Mouse (Mus musculus): ENCODE results near the gene Arap2. TPM values are rescaled to one million over a fixed set of nuclear protein-coding genes. Genes with fewer than 3 reads are reported as not detected.
A peak's percentile ranks its signal among the peaks of the same experiment; 100 is the strongest.

The Arap2 gene
- 11.3 and 12.0 TPM in 2 replicates for polyA plus RNA-seq (2012; rRNA removed)

DNA sequence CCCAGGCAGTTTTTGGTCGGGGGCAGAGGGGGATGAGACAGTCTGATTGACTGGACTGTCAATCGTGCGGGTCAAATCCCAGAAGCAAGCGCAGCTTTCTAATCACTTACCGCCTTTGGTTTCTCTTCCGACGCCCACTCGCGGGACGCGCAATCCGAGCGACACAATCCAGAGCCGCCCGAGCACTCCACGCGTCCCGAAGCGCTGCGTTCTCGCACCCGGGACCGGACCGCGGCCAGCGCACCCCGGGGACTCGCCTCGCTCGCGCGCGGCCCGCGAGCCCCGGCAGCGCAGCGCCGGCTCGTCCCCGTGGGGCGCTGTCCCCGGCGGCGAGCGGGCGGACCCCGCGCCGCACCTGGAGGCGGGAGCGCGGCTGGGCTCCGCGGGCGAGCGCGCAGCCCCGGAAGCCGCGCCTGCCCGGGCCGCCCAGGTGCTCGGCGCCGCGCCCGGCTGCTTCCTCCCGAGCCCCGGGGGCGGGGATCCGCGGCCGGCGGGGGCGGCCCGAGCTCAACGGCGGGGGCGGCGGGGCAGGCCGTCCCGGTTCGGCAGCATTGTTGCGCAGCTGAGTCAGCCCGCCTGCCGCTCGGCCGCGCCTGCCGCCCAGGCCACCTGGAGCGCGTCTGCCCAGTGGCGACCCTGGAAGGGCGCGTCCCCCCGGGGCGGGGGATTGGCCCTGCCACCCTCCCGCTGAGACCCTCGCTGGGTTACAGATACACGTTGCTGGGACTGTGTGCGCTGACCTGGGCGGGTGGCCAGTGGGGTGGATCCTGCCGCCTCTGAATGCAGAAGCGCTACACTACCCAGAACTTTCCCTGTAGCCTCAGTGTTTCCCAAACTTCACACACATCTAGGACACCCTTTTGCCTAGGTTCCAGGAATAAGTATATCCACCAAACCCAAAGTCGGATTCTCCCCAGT lies at the start of gene Arap2:
Gene Arap2, minus strand, starts transcription at position 376 of the 918 bp plus-strand sequence.
- WGBS: 3% methylated on average over 106 of the region's 106 CpGs
- TF ChIP-seq CTCF (IDR thresholded peaks at IDR 0.05; ENCODE audit: borderline replicate concordance, control insufficient read depth, extremely low read depth, insufficient read depth, low read length, poor library complexity) (no peak), POLR2A (IDR thresholded peaks at IDR 0.05; ENCODE audit: control insufficient read depth, extremely low read depth, insufficient read depth, low read length, poor library complexity) (peak; percentile 47)
- no peaks in the 10 kb centered on the region for H3K36me3 ChIP-seq (ENCODE audit: control insufficient read depth, insufficient read depth, low read length)
- peak; percentile 82 for DNase-seq
- H3K4me3 ChIP-seq (ENCODE audit: control insufficient read depth, insufficient read depth, low read length): peak within 1 kb of the TSS; percentile 79
- H3K27ac ChIP-seq (ENCODE audit: control insufficient read depth, insufficient read depth, low read length): peak within 1 kb of the TSS; percentile 48
- H3K4me1 ChIP-seq (replicated peaks; ENCODE audit: control insufficient read depth, insufficient read depth, low read length): peaks cover 18% of the 10 kb centered on the region
- no peaks in the 10 kb centered on the region for H3K27me3 ChIP-seq (ENCODE audit: control insufficient read depth, insufficient read depth, low read length)

- Histone ChIP-seq H3K27me3 (ENCODE audit: control insufficient read depth, insufficient read depth, low read length) (no peaks in the 10 kb centered on the region), H3K4me3 (ENCODE audit: control insufficient read depth, insufficient read depth, low read length) (no peak overlapping the region), H3K36me3 (ENCODE audit: control insufficient read depth, insufficient read depth, low read length) (no peaks in the 10 kb centered on the region), H3K27ac (ENCODE audit: control insufficient read depth, insufficient read depth, low read length) (no peak overlapping the region), H3K4me1 (replicated peaks; ENCODE audit: control insufficient read depth, insufficient read depth, low read length) (no peaks in the 10 kb centered on the region)
- WGBS: 3% methylated on average over 1 of the region's 1 CpGs
- no peak for TF ChIP-seq POLR2A (IDR thresholded peaks at IDR 0.05; ENCODE audit: control insufficient read depth, extremely low read depth, insufficient read depth, low read length, poor library complexity)
- no peak for TF ChIP-seq CTCF (IDR thresholded peaks at IDR 0.05; ENCODE audit: borderline replicate concordance, control insufficient read depth, extremely low read depth, insufficient read depth, low read length, poor library complexity)
- DNase-seq: peak; percentile 16
Measured at GRCm38 (mm10) chr5:62815741-62816140, 49.8 kb upstream of the Arap2 start.

DNA sequence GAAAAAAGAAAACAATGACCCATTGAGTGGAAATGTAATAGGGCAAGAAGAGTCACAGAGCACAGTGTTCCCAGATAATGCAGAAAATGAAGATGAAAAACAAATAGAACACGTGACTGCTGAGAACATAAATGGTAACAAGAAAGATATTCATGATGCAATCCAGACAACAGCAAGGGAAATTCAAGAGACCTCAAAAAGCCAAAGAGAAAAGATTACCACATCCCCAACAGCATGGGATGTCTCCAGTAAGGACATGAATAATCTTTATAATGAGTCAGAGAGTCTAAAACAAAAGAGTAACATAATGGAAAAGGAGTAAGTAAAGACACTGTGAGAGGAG lies 48.1 kb upstream of the Arap2 start:
- no peak overlapping the region for H3K4me3 ChIP-seq (ENCODE audit: control insufficient read depth, insufficient read depth, low read length)
- TF ChIP-seq CTCF (IDR thresholded peaks at IDR 0.05; ENCODE audit: borderline replicate concordance, control insufficient read depth, extremely low read depth, insufficient read depth, low read length, poor library complexity) (no peak), POLR2A (IDR thresholded peaks at IDR 0.05; ENCODE audit: control insufficient read depth, extremely low read depth, insufficient read depth, low read length, poor library complexity) (no peak)
- no peak for DNase-seq
- no peaks in the 10 kb centered on the region for H3K36me3 ChIP-seq (ENCODE audit: control insufficient read depth, insufficient read depth, low read length)
- no peak overlapping the region for H3K27ac ChIP-seq (ENCODE audit: control insufficient read depth, insufficient read depth, low read length)
- WGBS: 98% methylated on average over 1 of the region's 1 CpGs
- H3K4me1 ChIP-seq (replicated peaks; ENCODE audit: control insufficient read depth, insufficient read depth, low read length): no peaks in the 10 kb centered on the region
- H3K27me3 ChIP-seq (ENCODE audit: control insufficient read depth, insufficient read depth, low read length): no peaks in the 10 kb centered on the region

DNA sequence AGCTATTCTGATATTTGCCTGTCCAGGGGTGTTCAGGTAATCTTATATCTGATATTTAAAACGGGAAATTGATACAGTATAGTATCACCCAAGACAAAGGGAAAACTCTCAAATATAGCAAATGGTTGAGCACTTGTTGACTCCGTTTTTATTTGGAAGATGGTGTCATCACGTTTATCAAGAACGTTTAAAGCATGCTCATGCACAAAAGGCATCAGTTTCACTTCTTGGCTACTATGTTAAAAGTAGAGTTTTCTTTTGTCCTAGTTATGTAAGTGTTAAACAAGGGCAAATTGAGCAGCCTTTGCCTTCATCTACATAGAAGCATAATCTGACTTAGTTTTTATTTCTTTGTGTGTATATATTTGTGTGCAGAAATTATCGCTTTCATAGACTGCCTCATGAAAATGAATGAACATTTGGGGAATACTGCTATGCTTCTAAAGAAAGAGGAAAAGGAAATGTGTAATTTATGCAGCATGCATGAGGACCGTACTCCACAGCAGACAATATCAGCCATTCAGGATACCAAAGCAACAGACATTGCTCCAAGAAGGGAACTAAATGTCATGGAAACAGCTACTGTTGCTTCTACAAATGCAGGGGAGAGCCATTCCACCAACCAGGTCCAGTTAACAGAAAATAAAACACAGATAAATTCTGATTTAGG lies 47.6 kb upstream of the Arap2 start, which contains the start of gene Dthd1:
Gene Dthd1, plus strand, starts transcription at position 422 of the 670 bp plus-strand sequence.
- 96% methylated on average over 6 of the region's 6 CpGs for WGBS
- Histone ChIP-seq H3K4me3 (ENCODE audit: control insufficient read depth, insufficient read depth, low read length) (no peak within 1 kb of the TSS), H3K27ac (ENCODE audit: control insufficient read depth, insufficient read depth, low read length) (no peak within 1 kb of the TSS), H3K36me3 (ENCODE audit: control insufficient read depth, insufficient read depth, low read length) (no peaks in the 10 kb centered on the region), H3K4me1 (replicated peaks; ENCODE audit: control insufficient read depth, insufficient read depth, low read length) (no peaks in the 10 kb centered on the region), H3K27me3 (ENCODE audit: control insufficient read depth, insufficient read depth, low read length) (no peaks in the 10 kb centered on the region)
- TF ChIP-seq CTCF (IDR thresholded peaks at IDR 0.05; ENCODE audit: borderline replicate concordance, control insufficient read depth, extremely low read depth, insufficient read depth, low read length, poor library complexity): no peak
- TF ChIP-seq POLR2A (IDR thresholded peaks at IDR 0.05; ENCODE audit: control insufficient read depth, extremely low read depth, insufficient read depth, low read length, poor library complexity): no peak
- DNase-seq: no peak

DNA sequence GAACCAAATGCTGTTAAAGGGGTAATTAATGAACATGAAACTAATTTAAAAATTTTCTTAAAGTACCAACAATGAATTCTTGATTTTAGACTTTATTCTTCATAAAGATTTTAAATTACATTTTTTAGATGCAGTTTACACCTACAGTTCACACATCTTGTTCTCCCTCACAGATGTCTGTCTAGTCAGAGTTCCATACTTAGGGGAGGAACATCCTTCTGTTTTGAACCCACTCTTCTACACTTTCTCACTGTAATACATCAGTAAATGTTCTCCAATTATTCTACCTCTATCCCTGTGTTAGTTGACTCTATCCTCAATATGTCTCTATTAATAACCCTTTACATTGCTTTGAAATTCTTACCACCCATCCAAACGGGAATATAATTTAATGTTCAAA lies 26.8 kb upstream of the Arap2 start:
- no peaks in the 10 kb centered on the region for H3K27me3 ChIP-seq (ENCODE audit: control insufficient read depth, insufficient read depth, low read length)
- no peaks in the 10 kb centered on the region for H3K4me1 ChIP-seq (replicated peaks; ENCODE audit: control insufficient read depth, insufficient read depth, low read length)
- no peak for TF ChIP-seq POLR2A (IDR thresholded peaks at IDR 0.05; ENCODE audit: control insufficient read depth, extremely low read depth, insufficient read depth, low read length, poor library complexity)
- no peak for TF ChIP-seq CTCF (IDR thresholded peaks at IDR 0.05; ENCODE audit: borderline replicate concordance, control insufficient read depth, extremely low read depth, insufficient read depth, low read length, poor library complexity)
- WGBS: 93% methylated on average over 1 of the region's 1 CpGs
- no peak overlapping the region for H3K27ac ChIP-seq (ENCODE audit: control insufficient read depth, insufficient read depth, low read length)
- H3K4me3 ChIP-seq (ENCODE audit: control insufficient read depth, insufficient read depth, low read length): no peak overlapping the region
- no peak for DNase-seq
- no peaks in the 10 kb centered on the region for H3K36me3 ChIP-seq (ENCODE audit: control insufficient read depth, insufficient read depth, low read length)

DNA sequence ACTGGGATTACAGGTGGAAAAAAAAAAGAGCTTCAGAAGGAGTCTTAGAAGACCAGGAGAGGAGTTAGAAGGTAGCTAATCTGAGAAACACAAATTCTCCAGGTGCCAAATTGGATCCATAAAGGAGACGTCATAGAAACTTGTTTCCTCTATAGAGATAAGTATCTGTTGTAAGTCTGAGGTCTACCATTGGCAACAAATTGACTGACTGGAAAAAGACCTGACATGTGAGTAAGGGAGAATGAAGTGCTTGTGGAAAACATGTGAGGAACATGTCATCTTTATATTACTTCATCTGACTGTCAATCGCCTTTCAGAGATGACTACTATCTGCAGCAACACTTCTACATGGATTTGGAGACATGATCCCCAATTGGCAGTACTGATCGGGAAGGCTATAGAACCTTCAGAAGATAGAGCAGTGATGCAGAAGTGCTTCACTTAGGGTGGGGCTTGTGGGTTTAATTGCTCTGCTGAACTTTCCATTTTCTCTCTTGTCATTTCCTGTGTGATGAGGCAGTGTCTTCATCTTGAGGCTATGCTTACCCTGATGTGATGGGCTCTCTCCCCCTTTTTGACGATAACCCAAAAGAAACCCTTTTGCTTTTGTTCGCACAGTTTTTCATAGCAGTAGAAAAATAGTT lies 25.1 kb upstream of the Arap2 start:
- Histone ChIP-seq H3K4me1 (replicated peaks; ENCODE audit: control insufficient read depth, insufficient read depth, low read length) (no peaks in the 10 kb centered on the region), H3K4me3 (ENCODE audit: control insufficient read depth, insufficient read depth, low read length) (no peak overlapping the region), H3K36me3 (ENCODE audit: control insufficient read depth, insufficient read depth, low read length) (no peaks in the 10 kb centered on the region), H3K27ac (ENCODE audit: control insufficient read depth, insufficient read depth, low read length) (no peak overlapping the region), H3K27me3 (ENCODE audit: control insufficient read depth, insufficient read depth, low read length) (no peaks in the 10 kb centered on the region)
- 36% methylated on average over 5 of the region's 5 CpGs for WGBS
- DNase-seq: no peak
- TF ChIP-seq POLR2A (IDR thresholded peaks at IDR 0.05; ENCODE audit: control insufficient read depth, extremely low read depth, insufficient read depth, low read length, poor library complexity): no peak
- no peak for TF ChIP-seq CTCF (IDR thresholded peaks at IDR 0.05; ENCODE audit: borderline replicate concordance, control insufficient read depth, extremely low read depth, insufficient read depth, low read length, poor library complexity)

Measured in thymus, adult 2 months (tissue).